Mouse (Mus musculus) stomach, embryonic 16.5 days (tissue): ENCODE measurements at regions not wholly inside any gene's neighbourhood (a gene's known extent, or its start where the extent isn't known, plus 50 kb on each side); places are given as distances from the start of the nearest gene placed in this dataset.

Source experiments
- ATAC-seq: fragments of 200-750 bp; cut with Nextera tagmentation; 2 replicates; pipeline ENCODE4 v1.8.0; 2017; ENCODE audit warnings: moderate number of reproducible peaks, moderate TSS enrichment; ENCODE audit not compliant: insufficient read depth, low FRiP score
- H3K27ac ChIP-seq: fragments of 300-500 bp; sonication (generic); 2 replicates; pipeline ENCODE4 v1.5.1; 2014; ENCODE audit warnings: low read length
- H3K27me3 ChIP-seq: fragments of 300-500 bp; sonication (generic); 2 replicates; pipeline ENCODE4 v1.6.1; 2014; ENCODE audit warnings: low read length, control low read depth, mixed read lengths; ENCODE audit not compliant: control insufficient read depth, insufficient read depth
- H3K36me3 ChIP-seq: fragments of 300-500 bp; sonication (generic); 2 replicates; pipeline ENCODE4 v1.6.1; 2014; ENCODE audit warnings: low read length; ENCODE audit not compliant: control insufficient read depth, insufficient read depth
- H3K4me1 ChIP-seq: fragments of 300-500 bp; sonication (generic); 2 replicates; pipeline ENCODE4 v1.6.1; 2014; ENCODE audit warnings: low read length, control low read depth, mixed read lengths; ENCODE audit not compliant: control insufficient read depth, insufficient read depth
- H3K4me2 ChIP-seq: fragments of 300-500 bp; sonication (generic); 2 replicates; pipeline ENCODE4 v1.6.1; 2014; ENCODE audit warnings: low read depth, low read length, mixed read lengths
- H3K4me3 ChIP-seq: fragments of 300-500 bp; sonication (generic); replicated peaks from 2 replicates; pipeline ENCODE4 v1.5.1; 2014; ENCODE audit warnings: mild to moderate bottlenecking, low read length
- H3K9ac ChIP-seq: fragments of 300-500 bp; sonication (generic); 2 replicates; pipeline ENCODE4 v1.6.1; 2014; ENCODE audit warnings: low read length
- H3K9me3 ChIP-seq: fragments of 300-500 bp; sonication (generic); replicated peaks from 2 replicates; pipeline ENCODE4 v1.6.1; 2016; ENCODE audit warnings: low read length, control low read depth; ENCODE audit not compliant: control insufficient read depth
- WGBS: fragments of 180-500 bp; shearing (Covaris S2); extraction: QIAGEN DNeasy Blood & Tissue Kit; methylation state at CpG from one replicate; pipeline ENCODE4 v1.1.7; 2014; 5-methylcytosine and 5-hydroxymethylcytosine counted together

GRCm38 (mm10) chr8:80168688-80169087, 110.9 kb upstream of the Hhip start:
- Histone ChIP-seq H3K9ac (no peak overlapping the region), H3K4me1 (no peaks in the 10 kb centered on the region), H3K36me3 (no peaks in the 10 kb centered on the region), H3K4me3 (no peak overlapping the region), H3K27ac (no peak overlapping the region), H3K9me3 (no peaks in the 10 kb centered on the region), H3K4me2 (no peak overlapping the region; the same call in 1 of the 2 replicates), H3K27me3 (no peaks in the 10 kb centered on the region)
- 46% methylated on average over 9 of the region's 9 CpGs for WGBS
- no peak for ATAC-seq

GRCm38 (mm10) chr8:80149458-80150083, 91.8 kb upstream of the Hhip start:
- H3K4me2 ChIP-seq, result no peak overlapping the region
- WGBS, result 51% methylated on average over 9 of the region's 9 CpGs

DNA sequence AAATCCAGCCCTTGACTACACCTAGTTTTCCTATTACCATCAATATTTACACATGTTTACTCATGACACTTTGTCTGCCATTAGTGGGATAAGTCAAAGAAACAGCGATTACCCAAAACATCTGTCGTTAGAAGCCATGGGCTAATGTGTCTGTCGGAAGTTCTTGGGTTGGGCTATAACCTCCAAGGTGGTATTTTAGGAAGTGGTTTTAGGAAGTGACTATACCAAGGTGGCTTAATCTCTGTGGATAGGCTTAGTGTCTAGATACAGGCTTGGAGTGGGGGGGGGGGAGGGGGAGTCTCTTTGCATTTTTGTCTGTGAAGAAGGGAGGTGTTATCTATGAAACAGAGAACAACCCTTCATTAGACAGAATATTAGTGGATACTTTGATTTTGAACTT, 90.1 kb upstream of the Hhip start:
- H3K36me3 ChIP-seq, result no peaks in the 10 kb centered on the region
- H3K9me3 ChIP-seq, result no peaks in the 10 kb centered on the region
- H3K4me2 ChIP-seq, result no peak overlapping the region
- no peak overlapping the region for H3K27ac ChIP-seq
- no peaks in the 10 kb centered on the region for H3K4me1 ChIP-seq
- no peak overlapping the region for H3K4me3 ChIP-seq
- H3K9ac ChIP-seq, result no peak overlapping the region
- 62% methylated on average over 3 of the region's 3 CpGs for WGBS
- ATAC-seq, result no peak
- H3K27me3 ChIP-seq, result no peaks in the 10 kb centered on the region

More at GRCm38 (mm10) chr8:80149458-80150083, 91.8 kb upstream of the Hhip start:
- Histone ChIP-seq H3K27ac (no peak overlapping the region), H3K9me3 (no peaks in the 10 kb centered on the region), H3K4me1 (no peaks in the 10 kb centered on the region), H3K27me3 (no peaks in the 10 kb centered on the region), H3K36me3 (no peaks in the 10 kb centered on the region), H3K9ac (no peak overlapping the region), H3K4me3 (no peak overlapping the region)
- no peak for ATAC-seq

- ATAC-seq, result no peak
- no peak overlapping the region for H3K9ac ChIP-seq
- 80% methylated on average over 6 of the region's 6 CpGs for WGBS
These were observed 80.7 kb upstream of the Hhip start for GRCm38 (mm10) chr8:80138481-80138880.

GRCm38 (mm10) chr8:80120378-80120965, 62.7 kb upstream of the Hhip start:
- Histone ChIP-seq H3K27me3 (no peaks in the 10 kb centered on the region), H3K4me1 (no peaks in the 10 kb centered on the region), H3K36me3 (no peaks in the 10 kb centered on the region), H3K4me2 (no peak overlapping the region), H3K27ac (no peak overlapping the region), H3K4me3 (no peak overlapping the region), H3K9me3 (no peaks in the 10 kb centered on the region), H3K9ac (no peak overlapping the region)
- 86% methylated on average over 3 of the region's 3 CpGs for WGBS
- no peak for ATAC-seq

More at GRCm38 (mm10) chr8:80138481-80138880, 80.7 kb upstream of the Hhip start:
- Histone ChIP-seq H3K27ac (no peak overlapping the region), H3K4me3 (no peak overlapping the region), H3K4me2 (no peak overlapping the region), H3K36me3 (no peaks in the 10 kb centered on the region), H3K4me1 (no peaks in the 10 kb centered on the region), H3K9me3 (no peaks in the 10 kb centered on the region), H3K27me3 (no peaks in the 10 kb centered on the region)

DNA sequence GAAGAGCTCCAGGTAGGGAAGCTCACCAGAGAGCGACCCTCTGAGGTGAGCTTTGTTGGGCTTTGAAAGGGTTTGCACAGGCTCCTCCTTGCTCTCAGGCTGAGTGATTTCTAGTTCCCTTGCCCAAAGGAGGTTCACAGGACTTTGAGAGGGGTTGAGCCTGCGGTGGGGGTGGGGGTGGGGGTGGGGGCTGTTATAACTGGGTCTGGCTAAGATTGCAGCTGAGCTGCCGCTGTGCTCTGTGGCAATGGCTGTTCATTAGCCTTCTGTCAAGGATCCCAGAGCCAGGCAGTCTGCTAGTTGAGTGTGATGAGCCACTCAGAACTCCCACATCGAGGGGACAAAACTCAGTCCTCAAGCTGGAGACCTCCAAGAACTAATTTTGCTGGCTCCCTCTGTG, 59.5 kb upstream of the Hhip start:
- 42% methylated on average over 4 of the region's 4 CpGs for WGBS
- Histone ChIP-seq H3K9ac (no peak overlapping the region), H3K9me3 (no peaks in the 10 kb centered on the region), H3K4me2 (no peak overlapping the region), H3K27me3 (no peaks in the 10 kb centered on the region), H3K4me3 (no peak overlapping the region), H3K27ac (no peak overlapping the region), H3K36me3 (no peaks in the 10 kb centered on the region), H3K4me1 (no peaks in the 10 kb centered on the region)
- ATAC-seq, result no peak
